9 mouse cellular contexts compared by ENCODE assay signal in genomic region chr15:82206365-82207104, GRCm38 (mm10). TPM values are rescaled to one million over a fixed set of nuclear protein-coding genes. Genes with fewer than 3 reads are reported as not detected.
DNase-seq lines count a peak whose midpoint lies in the region; ATAC-seq lines count a peak whose summit lies in the region.
"Had no signal": no experiment of that assay in that cellular context is flagged by ENCODE, and none has a peak within 500 bp of the region (broad histone marks: within the 10 kb centered on the region; RNA-seq: fewer than 3 reads in every experiment).

No protein-coding gene starts in this region.

- WGBS in liver, embryonic 12.5 days (ENCODE audit: insufficient replicate concordance), result 66% methylated on average over 9 of the region's 9 CpGs
- 63% methylated on average over 9 of the region's 9 CpGs for WGBS in liver, embryonic 11.5 days
- 61% methylated on average over 9 of the region's 9 CpGs for WGBS in intestine, embryonic 16.5 days
- 58% methylated on average over 9 of the region's 9 CpGs for WGBS in midbrain, embryonic 12.5 days

- peak; percentile 28 for ATAC-seq in liver, embryonic 12.5 days
- ATAC-seq in liver, embryonic 11.5 days (replicated peaks; ENCODE audit: low FRiP score), result no peak
- peak; percentile 55 for ATAC-seq in intestine, embryonic 16.5 days
- ATAC-seq in midbrain, embryonic 12.5 days (ENCODE audit: low FRiP score, low read depth), result peak; percentile 45

- H3K4me3 ChIP-seq in liver, embryonic 12.5 days, result no peak overlapping the region
- H3K4me3 ChIP-seq in liver, embryonic 11.5 days (ENCODE audit: low read depth, low read length), result no peak overlapping the region
- H3K4me3 ChIP-seq in intestine, embryonic 16.5 days (ENCODE audit: low read length), result no peak overlapping the region
- no peak overlapping the region for H3K4me3 ChIP-seq in midbrain, embryonic 12.5 days

- H3K4me2 ChIP-seq in liver, embryonic 12.5 days, result no peak overlapping the region
- no peak overlapping the region; the same call in 1 of the 2 replicates for H3K4me2 ChIP-seq in liver, embryonic 11.5 days
- no peak overlapping the region for H3K4me2 ChIP-seq in intestine, embryonic 16.5 days (ENCODE audit: low read depth, low read length)
- H3K4me2 ChIP-seq in midbrain, embryonic 12.5 days (replicated peaks), result no peak overlapping the region

- H3K36me3 ChIP-seq in liver, embryonic 12.5 days, result peaks cover 47% of the 10 kb centered on the region
- H3K36me3 ChIP-seq in liver, embryonic 11.5 days (ENCODE audit: control insufficient read depth, insufficient read depth, low read length), result peaks cover 17% of the 10 kb centered on the region
- H3K36me3 ChIP-seq in intestine, embryonic 16.5 days (ENCODE audit: control insufficient read depth, insufficient read depth, low read length), result peaks cover 16% of the 10 kb centered on the region; the same call in 1 of the 2 replicates
- peaks cover 51% of the 10 kb centered on the region for H3K36me3 ChIP-seq in midbrain, embryonic 12.5 days

- no peak overlapping the region for H3K9ac ChIP-seq in liver, embryonic 12.5 days
- no peak overlapping the region for H3K9ac ChIP-seq in liver, embryonic 11.5 days (ENCODE audit: low read depth, low read length)
- H3K9ac ChIP-seq in intestine, embryonic 16.5 days (ENCODE audit: low read depth, low read length), result no peak overlapping the region
- no peak overlapping the region for H3K9ac ChIP-seq in midbrain, embryonic 12.5 days (replicated peaks)

- H3K27me3 ChIP-seq in liver, embryonic 12.5 days (replicated peaks), result peaks cover 73% of the 10 kb centered on the region
- peaks cover 65% of the 10 kb centered on the region for H3K27me3 ChIP-seq in liver, embryonic 11.5 days (replicated peaks; ENCODE audit: control insufficient read depth, insufficient read depth, low read length)
- H3K27me3 ChIP-seq in intestine, embryonic 16.5 days (replicated peaks; ENCODE audit: control insufficient read depth, insufficient read depth, low read length), result peaks cover 50% of the 10 kb centered on the region
- peaks cover 75% of the 10 kb centered on the region for H3K27me3 ChIP-seq in midbrain, embryonic 12.5 days

- H3K4me1 ChIP-seq in liver, embryonic 12.5 days, result peaks cover 23% of the 10 kb centered on the region
- peaks cover 4% of the 10 kb centered on the region; the same call in 1 of the 2 replicates for H3K4me1 ChIP-seq in liver, embryonic 11.5 days (replicated peaks; ENCODE audit: control insufficient read depth, insufficient read depth, low read length)
- H3K4me1 ChIP-seq in intestine, embryonic 16.5 days (ENCODE audit: control insufficient read depth, insufficient read depth, low read length), result peaks cover 9% of the 10 kb centered on the region
- peaks cover 45% of the 10 kb centered on the region for H3K4me1 ChIP-seq in midbrain, embryonic 12.5 days

- DNase-seq in liver, embryonic 11.5 days (ENCODE audit: low spot score), result no peak
- peak; percentile 96 for DNase-seq in cerebellum, adult 9-11 months
- DNase-seq in heart, adult 11 months, result peak; percentile 99
- DNase-seq in testis, postnatal 14 days (ENCODE audit: low spot score), result peak; percentile 53
- no peak for DNase-seq in c-Kit-positive CD71-positive TER-119-positive erythroid progenitor cells, embryonic 14.5 days (ENCODE audit: low spot score)

- no peak overlapping the region for H3K27ac ChIP-seq in liver, embryonic 12.5 days
- no peak overlapping the region for H3K27ac ChIP-seq in liver, embryonic 11.5 days (ENCODE audit: low read depth, low read length)
- no peak overlapping the region for H3K27ac ChIP-seq in intestine, embryonic 16.5 days (ENCODE audit: low read length)
- H3K27ac ChIP-seq in midbrain, embryonic 12.5 days (replicated peaks), result no peak overlapping the region

- no peaks in the 10 kb centered on the region for H3K9me3 ChIP-seq in liver, embryonic 12.5 days (replicated peaks)
- no peaks in the 10 kb centered on the region for H3K9me3 ChIP-seq in liver, embryonic 11.5 days (ENCODE audit: control insufficient read depth, low read length)
- no peaks in the 10 kb centered on the region for H3K9me3 ChIP-seq in intestine, embryonic 16.5 days (ENCODE audit: control insufficient read depth, low read length)
- H3K9me3 ChIP-seq in midbrain, embryonic 12.5 days, result no peaks in the 10 kb centered on the region

RNA-seq across cellular contexts. Expression of gene Shisa8, which starts 6.1 kb away (rescaled TPM):
- 0.31 and 0.37 TPM in 2 replicates for polyA plus RNA-seq in liver, embryonic 12.5 days (2016; fragmentation: Nextera tagmentation; extraction: Ambion mirVana)
- 0.12 and 0.73 TPM in 2 replicates for polyA plus RNA-seq in liver, embryonic 11.5 days (2014; fragmentation: Nextera tagmentation; extraction: Ambion mirVana)
- polyA plus RNA-seq in intestine, embryonic 16.5 days (2015; fragmentation: Nextera tagmentation; extraction: Ambion mirVana), result 0.06 and 0.09 TPM in 2 replicates
- polyA plus RNA-seq in midbrain, embryonic 12.5 days (2016; fragmentation: Nextera tagmentation; extraction: Ambion mirVana), result 0.73 and 0.80 TPM in 2 replicates

RNA-seq across cellular contexts. Expression of gene Tnfrsf13c, which starts 17.6 kb away (rescaled TPM):
- 0.30 TPM in 2 replicates for polyA plus RNA-seq in liver, embryonic 12.5 days (2016; fragmentation: Nextera tagmentation; extraction: Ambion mirVana)
- 0.16 and 0.56 TPM in 2 replicates for polyA plus RNA-seq in liver, embryonic 11.5 days (2014; fragmentation: Nextera tagmentation; extraction: Ambion mirVana)
- polyA plus RNA-seq in intestine, embryonic 16.5 days (2015; fragmentation: Nextera tagmentation; extraction: Ambion mirVana), result 0.09 and 0.11 TPM in 2 replicates
- 0.37 TPM in 1 of 2 replicates, not detected in the other for polyA plus RNA-seq in midbrain, embryonic 12.5 days (2016; fragmentation: Nextera tagmentation; extraction: Ambion mirVana)

RNA-seq across cellular contexts. Expression of gene Cenpm, which starts 38.0 kb away (rescaled TPM):
- polyA plus RNA-seq in liver, embryonic 12.5 days (2016; fragmentation: Nextera tagmentation; extraction: Ambion mirVana), result 48.3 and 51.2 TPM in 2 replicates
- 56.5 and 58.8 TPM in 2 replicates for polyA plus RNA-seq in liver, embryonic 11.5 days (2014; fragmentation: Nextera tagmentation; extraction: Ambion mirVana)
- polyA plus RNA-seq in intestine, embryonic 16.5 days (2015; fragmentation: Nextera tagmentation; extraction: Ambion mirVana), result 36.3 and 43.6 TPM in 2 replicates
- polyA plus RNA-seq in midbrain, embryonic 12.5 days (2016; fragmentation: Nextera tagmentation; extraction: Ambion mirVana), result 60.1 and 61.9 TPM in 2 replicates

RNA-seq across cellular contexts. Expression of gene 1500009C09Rik, which starts 45.7 kb away (rescaled TPM):
- not detected in 2 replicates for polyA plus RNA-seq in liver, embryonic 12.5 days (2016; fragmentation: Nextera tagmentation; extraction: Ambion mirVana)
- polyA plus RNA-seq in liver, embryonic 11.5 days (2014; fragmentation: Nextera tagmentation; extraction: Ambion mirVana), result not detected in 2 replicates
- not detected in 2 replicates for polyA plus RNA-seq in intestine, embryonic 16.5 days (2015; fragmentation: Nextera tagmentation; extraction: Ambion mirVana)
- 2.6 and 3.3 TPM in 2 replicates for polyA plus RNA-seq in midbrain, embryonic 12.5 days (2016; fragmentation: Nextera tagmentation; extraction: Ambion mirVana)
- polyA plus RNA-seq: intestine, embryonic 14.5 days had no signal

RNA-seq across cellular contexts. Expression of gene Srebf2, which starts 59.6 kb away (rescaled TPM):
- polyA plus RNA-seq in liver, embryonic 12.5 days (2016; fragmentation: Nextera tagmentation; extraction: Ambion mirVana), result 96.9 and 99.4 TPM in 2 replicates
- 99.7 and 101 TPM in 2 replicates for polyA plus RNA-seq in liver, embryonic 11.5 days (2014; fragmentation: Nextera tagmentation; extraction: Ambion mirVana)
- polyA plus RNA-seq in intestine, embryonic 16.5 days (2015; fragmentation: Nextera tagmentation; extraction: Ambion mirVana), result 138 and 141 TPM in 2 replicates
- 274 and 276 TPM in 2 replicates for polyA plus RNA-seq in midbrain, embryonic 12.5 days (2016; fragmentation: Nextera tagmentation; extraction: Ambion mirVana)

Comparison
In these comparisons a context has a peak if more than half of its experiments do, and no peak if none do; other contexts are left out.
1. DNase-seq: peak in cerebellum, adult 9-11 months (single experiment), heart, adult 11 months (single experiment) and testis, postnatal 14 days (single experiment); none in liver, embryonic 11.5 days (single experiment) and c-Kit-positive CD71-positive TER-119-positive erythroid progenitor cells, embryonic 14.5 days (single experiment).